Mouse (Mus musculus) forebrain, embryonic 13.5 days (tissue): ENCODE results near the gene AC161166.1. TPM values are rescaled to one million over a fixed set of nuclear protein-coding genes. Genes with fewer than 3 reads are reported as not detected.
"Not testable (repeated sequence)": the region's sequence is repeated elsewhere in the genome, so short reads cannot be mapped to it uniquely, and the experiment has no call there.

Source experiments
- ATAC-seq: fragments of 200-750 bp; cut with Nextera tagmentation; 2 replicates; pipeline ENCODE4 v1.8.0; 2017
- H3K27ac ChIP-seq: fragments of 300-500 bp; sonication (generic); 2 replicates; pipeline ENCODE4 v1.5.1; 2015; ENCODE audit warnings: inconsistent platforms, mild to moderate bottlenecking, moderate library complexity
- H3K27me3 ChIP-seq: fragments of 300-500 bp; sonication (generic); 2 replicates; pipeline ENCODE4 v1.6.1; 2015; ENCODE audit warnings: mild to moderate bottlenecking, inconsistent platforms
- H3K36me3 ChIP-seq: fragments of 300-500 bp; sonication (generic); 2 replicates; pipeline ENCODE4 v1.6.1; 2015; ENCODE audit warnings: mild to moderate bottlenecking, inconsistent platforms; ENCODE audit not compliant: poor library complexity, severe bottlenecking
- H3K4me1 ChIP-seq: fragments of 300-500 bp; sonication (generic); 2 replicates; pipeline ENCODE4 v1.6.1; 2015; ENCODE audit warnings: inconsistent platforms
- H3K4me2 ChIP-seq: fragments of 300-500 bp; sonication (generic); 2 replicates; pipeline ENCODE4 v1.6.1; 2015; ENCODE audit warnings: inconsistent platforms, mild to moderate bottlenecking, moderate library complexity
- H3K4me3 ChIP-seq: fragments of 300-500 bp; sonication (generic); 2 replicates; pipeline ENCODE4 v1.5.1; 2015; ENCODE audit warnings: mild to moderate bottlenecking, inconsistent platforms
- H3K9ac ChIP-seq: fragments of 300-500 bp; sonication (generic); 2 replicates; pipeline ENCODE4 v1.6.1; 2015; ENCODE audit warnings: mild to moderate bottlenecking, inconsistent platforms
- H3K9me3 ChIP-seq: fragments of 300-500 bp; sonication (generic); replicated peaks from 2 replicates; pipeline ENCODE4 v1.6.1; 2016; ENCODE audit warnings: inconsistent platforms
- WGBS: fragments of 180-500 bp; shearing (Covaris S2); methylation state at CpG from one replicate; pipeline ENCODE4 v1.1.7; 2015; 5-methylcytosine and 5-hydroxymethylcytosine counted together
- polyA plus RNA-seq: library from polyadenylated mRNA; unstranded; fragments of >200 nt; fragmentation: Nextera tagmentation; extraction: Ambion mirVana; gene quantifications from 2 replicates; pipeline ENCODE4 v1.2.1, GENCODE M21; 2015

AC161166.1 gene
- polyA plus RNA-seq, 1 experiment from 2014 or later: 0.97 TPM

DNA sequence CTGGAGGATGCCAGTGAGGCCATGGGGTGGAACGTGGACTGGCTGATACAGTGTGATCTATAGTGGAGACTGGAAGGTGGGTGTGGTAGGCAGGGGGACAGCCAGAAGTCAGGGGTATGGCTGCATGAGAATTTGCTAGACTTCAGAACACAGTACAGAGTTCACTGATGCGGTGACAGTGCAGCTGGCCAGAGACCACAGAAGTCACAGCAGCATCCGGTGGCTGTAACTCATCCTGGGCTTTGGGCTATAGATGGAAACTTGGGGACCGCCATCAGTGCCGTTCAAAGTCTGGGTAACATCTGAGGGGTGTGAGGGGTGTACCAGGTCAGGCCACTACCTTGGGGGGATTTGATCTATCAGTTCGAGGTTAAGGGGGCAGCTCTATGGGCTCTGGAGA lies 11.5 kb upstream of the AC161166.1 start:
- Histone ChIP-seq H3K27ac (no peak overlapping the region), H3K27me3 (no peaks in the 10 kb centered on the region), H3K9me3 (no peaks in the 10 kb centered on the region; the same call in 1 of the 2 replicates), H3K36me3 (peaks cover 1% of the 10 kb centered on the region; the same call in 1 of the 2 replicates), H3K4me1 (no peaks in the 10 kb centered on the region), H3K4me3 (no peak overlapping the region), H3K4me2 (no peak overlapping the region), H3K9ac (no peak overlapping the region)
- ATAC-seq: no peak
- WGBS: 85% methylated on average over 6 of the region's 6 CpGs

DNA sequence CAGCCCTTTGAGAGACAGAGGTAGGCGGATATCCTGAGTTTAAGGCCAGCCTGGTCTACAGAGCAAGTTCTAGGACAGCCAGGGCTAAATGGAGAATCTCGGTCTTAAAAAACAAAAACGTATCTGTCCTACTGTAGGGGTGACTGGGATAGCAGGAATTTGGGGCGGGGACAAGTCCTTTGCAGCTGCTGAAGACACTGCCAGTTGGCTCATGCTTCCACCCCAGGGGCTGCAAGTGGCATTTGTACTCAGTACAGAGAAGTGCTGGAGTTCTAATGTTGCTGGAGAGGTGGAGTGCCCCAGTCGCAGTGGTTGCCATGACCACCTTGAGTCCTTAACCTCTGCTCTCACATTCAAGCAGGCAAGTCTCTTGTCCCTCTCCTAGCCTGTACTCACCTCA lies 10.6 kb upstream of the AC161166.1 start:
- H3K9me3 ChIP-seq: no peaks in the 10 kb centered on the region; the same call in 1 of the 2 replicates
- no peak for ATAC-seq
- H3K27me3 ChIP-seq: no peaks in the 10 kb centered on the region
- WGBS: 60% methylated on average over 5 of the region's 5 CpGs
- H3K4me1 ChIP-seq: no peaks in the 10 kb centered on the region
- H3K4me2 ChIP-seq: no peak overlapping the region
- no peak overlapping the region for H3K27ac ChIP-seq
- H3K4me3 ChIP-seq: no peak overlapping the region
- H3K9ac ChIP-seq: no peak overlapping the region
- H3K36me3 ChIP-seq: peaks cover 11% of the 10 kb centered on the region

DNA sequence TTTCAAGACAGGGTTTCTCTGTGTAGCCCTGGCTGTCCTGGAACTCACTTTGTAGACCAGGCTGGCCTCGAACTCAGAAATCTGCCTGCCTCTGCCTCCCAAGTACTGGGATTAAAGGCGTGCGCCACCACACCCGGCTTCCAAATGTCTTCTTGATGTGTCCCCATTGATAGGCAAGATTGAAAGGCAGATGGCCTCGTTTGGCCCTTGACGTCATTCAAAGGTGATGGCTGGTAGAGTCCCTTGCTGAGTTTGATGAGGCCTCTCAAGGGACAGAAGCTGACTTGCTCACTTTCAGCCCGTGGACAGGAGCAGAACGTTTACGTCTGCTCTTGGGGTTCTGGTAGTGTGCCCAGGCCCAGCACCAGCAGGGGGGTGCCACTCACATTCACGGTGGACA lies 7.8 kb upstream of the AC161166.1 start:
- not testable (repeated sequence) for H3K4me2 ChIP-seq, H3K4me3 ChIP-seq, H3K9ac ChIP-seq, H3K27me3 ChIP-seq, H3K27ac ChIP-seq, ATAC-seq, H3K4me1 ChIP-seq, H3K9me3 ChIP-seq
- WGBS: 87% methylated on average over 10 of the region's 10 CpGs
- peaks cover 36% of the 10 kb centered on the region for H3K36me3 ChIP-seq

DNA sequence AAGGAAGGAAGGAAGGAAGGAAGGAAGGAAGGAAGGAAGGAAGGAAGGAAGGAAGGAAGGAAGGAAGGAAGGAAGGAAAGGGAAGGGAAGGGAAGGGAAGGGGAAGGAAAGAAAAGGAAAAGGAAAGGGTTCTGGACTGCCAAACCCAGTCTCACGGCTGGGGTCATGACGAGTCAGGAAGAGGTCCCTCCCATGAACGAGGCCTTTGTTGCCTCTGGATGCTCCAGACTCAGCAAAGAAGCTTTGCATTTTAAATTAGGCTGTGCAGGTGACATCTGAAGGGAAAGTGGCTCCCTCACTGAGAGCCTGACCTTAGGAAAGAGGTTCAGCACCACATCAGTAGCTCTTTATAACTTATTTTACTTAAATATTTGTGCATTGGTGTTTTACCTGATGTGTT lies 6.9 kb upstream of the AC161166.1 start:
- WGBS: 20% methylated on average over 3 of the region's 3 CpGs
- Histone ChIP-seq H3K4me3 (no peak overlapping the region), H3K4me2 (no peak overlapping the region), H3K36me3 (peaks cover 46% of the 10 kb centered on the region), H3K27ac (no peak overlapping the region), H3K9me3 (no peaks in the 10 kb centered on the region; the same call in 1 of the 2 replicates), H3K27me3 (no peaks in the 10 kb centered on the region), H3K9ac (no peak overlapping the region), H3K4me1 (no peaks in the 10 kb centered on the region)
- ATAC-seq: no peak

DNA sequence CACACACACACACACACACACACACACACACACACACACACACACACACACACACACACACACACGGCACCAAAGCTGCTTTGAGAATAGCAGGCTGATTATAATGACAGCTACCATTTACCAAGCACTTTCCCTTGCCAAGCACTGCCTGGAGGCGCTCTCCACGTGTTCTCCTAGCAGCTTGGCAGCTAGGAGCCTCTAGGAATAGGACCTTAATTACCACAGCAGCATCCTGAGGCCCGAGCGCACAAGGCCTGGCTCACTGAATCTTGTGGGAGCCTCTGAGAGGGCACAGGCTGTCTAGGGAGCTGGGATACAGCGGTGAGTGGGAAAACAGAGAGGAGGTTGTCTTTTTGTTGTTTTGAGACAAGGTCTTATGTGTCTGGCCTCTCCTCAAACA lies 5.4 kb upstream of the AC161166.1 start:
- Histone ChIP-seq H3K4me3 (no peak overlapping the region), H3K36me3 (peaks cover 56% of the 10 kb centered on the region), H3K9ac (no peak overlapping the region), H3K27ac (peak overlapping the region; percentile 63), H3K4me2 (no peak overlapping the region), H3K4me1 (no peaks in the 10 kb centered on the region), H3K9me3 (no peaks in the 10 kb centered on the region; the same call in 1 of the 2 replicates), H3K27me3 (no peaks in the 10 kb centered on the region)
- peak; percentile 52; the same call in 1 of the 2 replicates for ATAC-seq
- WGBS: 39% methylated on average over 6 of the region's 6 CpGs

DNA sequence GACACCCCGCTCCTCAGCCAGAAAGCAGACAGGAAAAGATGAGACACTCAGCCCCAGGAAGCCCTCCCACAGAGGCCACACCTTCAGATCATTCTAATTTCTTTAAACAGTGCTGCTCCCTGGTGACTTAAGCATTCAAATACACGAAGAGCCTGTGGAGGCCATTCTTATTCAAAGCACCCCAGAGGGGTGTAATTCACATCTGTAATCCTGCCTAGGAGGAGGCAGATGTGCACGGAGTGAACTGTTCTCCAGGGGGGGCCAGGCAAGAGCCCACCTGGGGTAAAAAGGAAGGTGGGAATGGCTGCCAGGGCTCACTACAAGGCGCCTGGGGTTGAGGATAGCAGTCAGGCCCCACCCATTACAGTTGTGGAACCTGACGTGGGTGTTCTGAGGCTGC lies 4.8 kb upstream of the AC161166.1 start:
- Histone ChIP-seq H3K4me1 (no peaks in the 10 kb centered on the region), H3K9ac (no peak overlapping the region), H3K27ac (peak overlapping the region; percentile 31), H3K9me3 (no peaks in the 10 kb centered on the region; the same call in 1 of the 2 replicates), H3K36me3 (peaks cover 61% of the 10 kb centered on the region), H3K4me3 (no peak overlapping the region), H3K4me2 (no peak overlapping the region), H3K27me3 (no peaks in the 10 kb centered on the region)
- ATAC-seq: no peak
- 46% methylated on average over 5 of the region's 5 CpGs for WGBS

DNA sequence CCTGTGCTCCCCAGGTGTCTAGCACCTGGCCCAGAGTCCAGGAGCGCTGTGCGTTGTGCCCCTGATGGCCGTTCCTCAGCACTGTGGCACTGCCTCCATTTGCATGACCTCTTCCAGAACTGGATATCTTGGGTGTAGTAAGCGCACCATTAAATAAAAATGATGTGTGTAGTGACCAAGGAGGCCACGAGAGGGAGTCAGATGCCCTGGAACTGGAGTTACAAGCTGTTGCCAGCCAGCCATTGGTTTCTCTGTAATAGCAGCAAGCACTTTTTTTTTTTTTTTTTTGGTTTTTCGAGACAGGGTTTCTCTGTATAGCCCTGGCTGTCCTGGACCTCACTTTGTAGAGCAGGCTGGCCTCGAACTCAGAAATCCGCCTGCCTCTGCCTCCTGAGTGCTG lies 4.1 kb upstream of the AC161166.1 start:
- WGBS: 69% methylated on average over 8 of the region's 8 CpGs
- not testable (repeated sequence) for H3K4me1 ChIP-seq, ATAC-seq, H3K27ac ChIP-seq, H3K27me3 ChIP-seq, H3K4me2 ChIP-seq, H3K9ac ChIP-seq, H3K4me3 ChIP-seq, H3K9me3 ChIP-seq
- peaks cover 69% of the 10 kb centered on the region for H3K36me3 ChIP-seq

DNA sequence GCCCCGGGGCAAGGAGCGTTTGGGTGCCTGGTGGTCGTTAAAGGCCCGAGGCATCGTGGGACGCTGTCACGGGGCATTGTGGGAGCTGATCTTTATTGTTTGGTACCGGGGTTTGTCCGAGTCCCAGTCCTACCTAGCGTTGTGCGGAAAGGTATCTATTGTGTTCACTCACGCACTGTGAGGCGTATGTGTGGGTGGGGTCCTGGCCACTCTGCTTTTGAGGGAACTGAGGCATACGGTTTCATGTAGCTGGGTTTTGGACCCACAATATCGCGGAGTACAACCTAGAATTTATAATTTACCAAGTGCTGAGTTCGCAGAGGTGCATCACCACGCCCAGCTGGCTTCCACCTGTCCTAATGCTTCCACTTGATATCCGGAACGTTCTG lies 4.5 kb downstream of the AC161166.1 start:
- ATAC-seq: peak; percentile 7
- Histone ChIP-seq H3K4me3 (peak overlapping the region; percentile 57), H3K36me3 (peaks cover 34% of the 10 kb centered on the region), H3K4me2 (peak overlapping the region; percentile 81), H3K27ac (peak overlapping the region; percentile 100), H3K9me3 (no peaks in the 10 kb centered on the region), H3K9ac (peak overlapping the region; percentile 91), H3K27me3 (no peaks in the 10 kb centered on the region), H3K4me1 (peaks cover 59% of the 10 kb centered on the region)
- under 1% methylated on average over 20 of the region's 20 CpGs for WGBS

DNA sequence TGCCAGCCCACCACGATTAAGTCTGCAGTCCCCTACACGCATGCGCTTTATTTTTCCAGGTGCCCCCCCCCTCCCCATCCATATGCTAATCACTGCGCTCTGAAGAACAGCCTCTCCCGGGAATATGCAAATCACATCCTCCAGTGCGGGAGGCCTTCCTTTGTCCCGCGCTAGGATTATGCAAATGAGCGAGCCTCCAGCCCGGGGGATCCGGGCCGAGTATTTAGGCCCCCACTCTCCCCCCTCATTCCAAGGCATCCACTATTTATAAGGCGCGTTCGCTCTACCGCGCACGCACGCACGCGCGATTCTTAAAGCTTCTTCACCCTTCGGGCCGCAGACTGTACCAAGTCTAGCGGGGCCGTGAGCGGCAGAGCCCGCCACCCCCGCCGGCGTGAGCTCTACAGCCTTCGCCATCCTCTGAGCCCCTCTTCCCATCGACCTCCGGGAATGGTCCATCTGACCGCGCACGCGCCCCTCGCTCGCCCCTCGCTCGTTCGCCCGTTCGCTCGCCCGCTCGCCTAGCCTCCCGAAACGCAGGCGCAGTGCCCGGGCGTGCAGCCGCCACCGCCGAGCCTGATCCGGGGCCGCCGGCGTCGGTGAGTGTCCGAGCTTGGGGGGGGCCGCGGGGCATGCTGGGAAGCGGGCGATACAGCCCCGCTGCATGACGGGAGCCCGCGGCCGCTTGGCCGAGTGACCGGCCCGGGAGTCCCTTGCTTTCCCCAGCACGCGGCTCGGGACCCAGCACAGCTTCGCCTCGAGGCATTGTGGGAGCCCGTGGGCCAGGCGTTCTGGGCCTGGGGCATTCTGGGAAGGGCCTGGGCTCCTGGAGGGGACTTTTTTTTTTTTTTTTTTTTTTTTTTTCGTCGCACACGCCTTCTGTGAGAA lies 5.2 kb downstream of the AC161166.1 start, which contains the start of gene Zfp428:
Gene Zfp428 (plus strand): TSS at position 169 of the 888 bp plus-strand sequence.
- Histone ChIP-seq H3K4me3 (peak within 1 kb of the TSS; percentile 57), H3K27me3 (no peaks in the 10 kb centered on the region), H3K36me3 (peaks cover 35% of the 10 kb centered on the region), H3K4me2 (peak within 1 kb of the TSS; percentile 81), H3K27ac (peak within 1 kb of the TSS; percentile 100), H3K9ac (peak within 1 kb of the TSS; percentile 91), H3K9me3 (no peaks in the 10 kb centered on the region), H3K4me1 (peaks cover 59% of the 10 kb centered on the region)
- under 1% methylated on average over 79 of the region's 84 CpGs for WGBS
- ATAC-seq: peak; percentile 93

DNA sequence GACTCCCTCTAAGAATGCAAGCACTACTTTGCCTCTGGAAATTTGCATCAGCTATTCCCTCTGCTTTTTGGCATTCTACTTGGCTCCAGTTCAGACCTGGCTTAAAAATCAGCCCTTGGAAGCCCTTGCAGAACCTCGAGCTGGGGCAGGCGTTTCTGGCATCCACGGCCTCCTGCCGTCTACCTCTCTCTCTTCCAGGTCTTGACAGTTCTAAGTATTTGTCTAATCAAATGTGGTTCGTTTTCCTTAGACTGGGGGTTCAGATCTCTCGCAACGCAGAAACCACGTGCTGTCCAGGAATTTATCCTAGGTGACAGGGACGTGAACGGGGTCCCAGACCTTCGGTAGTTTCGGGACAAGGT lies 5.8 kb downstream of the AC161166.1 start:
- Histone ChIP-seq H3K4me3 (peak overlapping the region; percentile 57), H3K4me2 (peak overlapping the region; percentile 81), H3K9ac (peak overlapping the region; percentile 91), H3K27me3 (no peaks in the 10 kb centered on the region), H3K9me3 (no peaks in the 10 kb centered on the region), H3K36me3 (peaks cover 35% of the 10 kb centered on the region), H3K27ac (peak overlapping the region; percentile 100), H3K4me1 (peaks cover 59% of the 10 kb centered on the region)
- 0% methylated on average over 12 of the region's 12 CpGs for WGBS
- no peak for ATAC-seq

DNA sequence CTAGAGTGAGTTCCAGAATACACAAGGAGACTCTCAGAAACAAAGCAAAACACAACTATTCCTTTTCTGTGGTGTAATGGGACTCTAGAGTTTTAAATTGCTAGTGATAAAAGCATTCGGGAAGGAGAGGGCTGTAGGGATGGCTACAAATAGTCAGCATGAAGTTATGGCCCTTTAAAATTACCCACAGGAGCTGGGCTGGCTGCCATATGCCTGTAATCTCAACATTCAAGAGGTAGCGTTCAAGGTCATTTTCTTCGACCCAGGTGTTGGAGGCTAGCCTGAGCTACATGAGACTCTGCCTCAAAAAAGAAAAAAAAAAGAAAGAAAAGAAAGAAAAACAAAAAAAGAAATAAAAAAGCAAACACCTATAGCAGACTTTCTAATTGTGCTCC lies 6.2 kb downstream of the AC161166.1 start:
- H3K4me2 ChIP-seq: peak overlapping the region; percentile 81
- no peak for ATAC-seq

DNA sequence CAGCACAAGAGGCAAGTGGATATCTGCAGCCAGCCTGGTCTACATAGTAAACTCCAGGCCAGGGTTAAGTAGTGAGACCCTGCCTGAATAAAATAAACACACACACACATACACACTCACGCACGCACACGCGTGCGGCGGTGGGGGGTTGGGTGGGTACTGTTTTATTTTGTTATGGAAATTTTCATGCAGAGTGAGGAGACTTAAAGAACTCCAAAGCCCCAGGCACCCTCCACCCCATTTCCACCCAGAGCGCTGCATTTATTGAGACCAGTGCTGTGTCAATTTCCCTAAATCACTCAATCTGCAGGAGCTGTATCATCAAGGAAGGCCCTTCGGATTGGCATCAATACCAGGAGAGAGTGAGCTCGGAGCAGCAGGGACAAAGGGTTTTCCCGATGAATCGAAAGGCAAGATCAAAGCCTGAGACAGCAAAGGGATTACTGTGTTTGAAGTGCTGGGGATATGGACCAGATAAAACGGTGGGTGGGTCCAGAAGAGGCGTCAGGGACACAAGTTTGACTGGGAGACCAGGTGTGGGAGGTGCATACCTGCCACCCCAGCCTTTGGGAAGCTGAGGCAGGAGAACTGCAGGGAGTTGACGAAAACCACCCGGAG lies 6.7 kb downstream of the AC161166.1 start:
- Histone ChIP-seq H3K36me3 (peaks cover 35% of the 10 kb centered on the region), H3K27ac (peak overlapping the region; percentile 100), H3K4me1 (peaks cover 57% of the 10 kb centered on the region), H3K9ac (peak overlapping the region; percentile 91), H3K4me2 (peak overlapping the region; percentile 81), H3K27me3 (no peaks in the 10 kb centered on the region), H3K4me3 (peak overlapping the region; percentile 57), H3K9me3 (no peaks in the 10 kb centered on the region)
- ATAC-seq: no peak
- 11% methylated on average over 15 of the region's 15 CpGs for WGBS

More for the DNA sequence above, 6.2 kb downstream of the AC161166.1 start:
- H3K27ac ChIP-seq: peak overlapping the region; percentile 100
- peak overlapping the region; percentile 91 for H3K9ac ChIP-seq
- H3K9me3 ChIP-seq: no peaks in the 10 kb centered on the region
- H3K27me3 ChIP-seq: no peaks in the 10 kb centered on the region
- H3K4me3 ChIP-seq: peak overlapping the region; percentile 57
- 7% methylated on average over 3 of the region's 3 CpGs for WGBS
- H3K36me3 ChIP-seq: peaks cover 35% of the 10 kb centered on the region
- H3K4me1 ChIP-seq: peaks cover 59% of the 10 kb centered on the region
